Mouse (Mus musculus): ENCODE measurements around the gene Gch1. TPM values are rescaled to one million over a fixed set of nuclear protein-coding genes. Genes with fewer than 3 reads are reported as not detected.

Gch1 gene
- polyA plus RNA-seq, 1 experiment from 2014 or later, result 12.4 TPM

- Histone ChIP-seq H3K27ac (replicated peaks) (no peak overlapping the region), H3K9ac (ENCODE audit: low read length) (no peak overlapping the region), H3K36me3 (ENCODE audit: control insufficient read depth, insufficient read depth, low read length) (no peaks in the 10 kb centered on the region), H3K4me1 (replicated peaks; ENCODE audit: control insufficient read depth, insufficient read depth) (no peaks in the 10 kb centered on the region), H3K4me2 (replicated peaks; ENCODE audit: low read depth) (no peak overlapping the region), H3K9me3 (ENCODE audit: control insufficient read depth, low read length) (no peaks in the 10 kb centered on the region), H3K4me3 (ENCODE audit: low read depth, low read length) (no peak overlapping the region), H3K27me3 (ENCODE audit: control insufficient read depth, insufficient read depth, low read length) (no peaks in the 10 kb centered on the region)
- no peak for ATAC-seq (ENCODE audit: low FRiP score, low TSS enrichment)
- WGBS, result 35% methylated on average over 4 of the region's 4 CpGs
- no peak for TF ChIP-seq EP300 (optimal IDR thresholded peaks at IDR 0.05)
- TF ChIP-seq CTCF (IDR thresholded peaks at IDR 0.05; ENCODE audit: low read depth), result no peak; the same call in 1 of the 2 replicates
- DNase-seq (ENCODE audit: low spot score), result no peak
Observed at GRCm38 (mm10) chr14:47194096-47194495, 4.9 kb upstream of the Gch1 start.

- DNase-seq (ENCODE audit: low spot score) (no peak), ATAC-seq (ENCODE audit: low FRiP score, low TSS enrichment) (no peak)
- Histone ChIP-seq H3K4me1 (replicated peaks; ENCODE audit: control insufficient read depth, insufficient read depth) (no peaks in the 10 kb centered on the region), H3K9me3 (ENCODE audit: control insufficient read depth, low read length) (no peaks in the 10 kb centered on the region), H3K4me2 (replicated peaks; ENCODE audit: low read depth) (no peak overlapping the region), H3K27ac (replicated peaks) (no peak overlapping the region), H3K27me3 (ENCODE audit: control insufficient read depth, insufficient read depth, low read length) (no peaks in the 10 kb centered on the region), H3K36me3 (ENCODE audit: control insufficient read depth, insufficient read depth, low read length) (no peaks in the 10 kb centered on the region), H3K4me3 (ENCODE audit: low read depth, low read length) (no peak overlapping the region), H3K9ac (ENCODE audit: low read length) (no peak overlapping the region)
- no peak for TF ChIP-seq CTCF (IDR thresholded peaks at IDR 0.05; ENCODE audit: low read depth)
- no peak for TF ChIP-seq EP300 (optimal IDR thresholded peaks at IDR 0.05)
- WGBS, result 62% methylated on average over 6 of the region's 6 CpGs
Observed at GRCm38 (mm10) chr14:47193506-47193905, 4.3 kb upstream of the Gch1 start.

GRCm38 (mm10) chr14:47191861-47192260 is 2.6 kb upstream of the Gch1 start:
- Histone ChIP-seq H3K9ac (ENCODE audit: low read length) (no peak overlapping the region), H3K4me3 (ENCODE audit: low read depth, low read length) (no peak overlapping the region), H3K4me1 (replicated peaks; ENCODE audit: control insufficient read depth, insufficient read depth) (no peaks in the 10 kb centered on the region), H3K27ac (replicated peaks) (no peak overlapping the region), H3K36me3 (ENCODE audit: control insufficient read depth, insufficient read depth, low read length) (no peaks in the 10 kb centered on the region), H3K27me3 (ENCODE audit: control insufficient read depth, insufficient read depth, low read length) (no peaks in the 10 kb centered on the region), H3K4me2 (replicated peaks; ENCODE audit: low read depth) (no peak overlapping the region), H3K9me3 (ENCODE audit: control insufficient read depth, low read length) (no peaks in the 10 kb centered on the region)
- TF ChIP-seq EP300 (optimal IDR thresholded peaks at IDR 0.05) (no peak), CTCF (IDR thresholded peaks at IDR 0.05; ENCODE audit: low read depth) (no peak)
- ATAC-seq (ENCODE audit: low FRiP score, low TSS enrichment), result no peak
- no peak for DNase-seq (ENCODE audit: low spot score)
- 48% methylated on average over 5 of the region's 5 CpGs for WGBS

DNA sequence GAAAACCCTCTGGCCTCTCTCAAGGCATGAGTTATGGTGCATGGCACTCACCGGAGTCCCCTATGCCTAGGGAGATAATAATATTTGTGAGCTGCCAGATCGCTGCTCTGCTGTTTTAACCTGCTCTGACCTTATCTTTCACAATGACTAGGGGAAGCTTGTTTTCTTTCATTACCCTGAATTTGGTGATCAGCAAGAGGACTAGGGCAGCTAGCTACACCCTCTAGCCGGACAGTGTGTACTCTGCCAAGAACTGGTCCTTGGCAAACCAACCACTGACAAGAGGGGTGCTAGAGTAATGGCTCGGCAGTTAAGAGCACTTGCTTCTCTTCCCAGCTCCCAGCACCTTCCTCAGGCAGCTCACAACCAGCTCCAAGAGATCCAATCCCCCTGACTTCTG is 1.4 kb upstream of the Gch1 start:
- DNase-seq (ENCODE audit: low spot score), result no peak
- Histone ChIP-seq H3K9ac (ENCODE audit: low read length) (no peak overlapping the region), H3K9me3 (ENCODE audit: control insufficient read depth, low read length) (no peaks in the 10 kb centered on the region), H3K27ac (replicated peaks) (no peak overlapping the region), H3K27me3 (ENCODE audit: control insufficient read depth, insufficient read depth, low read length) (no peaks in the 10 kb centered on the region), H3K4me2 (replicated peaks; ENCODE audit: low read depth) (no peak overlapping the region), H3K4me1 (replicated peaks; ENCODE audit: control insufficient read depth, insufficient read depth) (no peaks in the 10 kb centered on the region), H3K36me3 (ENCODE audit: control insufficient read depth, insufficient read depth, low read length) (no peaks in the 10 kb centered on the region), H3K4me3 (ENCODE audit: low read depth, low read length) (no peak overlapping the region)
- ATAC-seq (ENCODE audit: low FRiP score, low TSS enrichment), result no peak
- TF ChIP-seq CTCF (IDR thresholded peaks at IDR 0.05; ENCODE audit: low read depth) (no peak), EP300 (optimal IDR thresholded peaks at IDR 0.05) (no peak)
- WGBS, result 57% methylated on average over 4 of the region's 4 CpGs

DNA sequence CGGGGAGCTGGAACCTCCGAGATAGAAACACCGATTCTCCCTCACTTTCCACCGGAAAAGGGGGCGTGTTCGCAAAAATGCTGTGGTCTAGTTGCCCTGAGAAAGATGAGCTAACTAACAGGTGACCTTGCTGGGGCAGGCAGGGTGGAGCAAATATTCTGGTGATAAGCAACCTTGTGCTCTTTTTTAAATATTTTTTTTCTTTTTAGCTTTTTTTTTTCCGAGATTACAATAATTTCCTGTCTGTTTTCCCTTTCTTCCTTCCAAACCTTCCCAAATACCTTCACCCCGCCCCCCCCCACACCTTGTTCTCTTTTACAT is 382 bp upstream of the Gch1 start:
- H3K27ac ChIP-seq (replicated peaks), result no peak overlapping the region
- H3K4me2 ChIP-seq (replicated peaks; ENCODE audit: low read depth), result peak overlapping the region; percentile 98
- no peaks in the 10 kb centered on the region for H3K36me3 ChIP-seq (ENCODE audit: control insufficient read depth, insufficient read depth, low read length)
- peak overlapping the region; percentile 63 for H3K4me3 ChIP-seq (ENCODE audit: low read depth, low read length)
- peak overlapping the region; percentile 72 for H3K9ac ChIP-seq (ENCODE audit: low read length)
- no peaks in the 10 kb centered on the region for H3K27me3 ChIP-seq (ENCODE audit: control insufficient read depth, insufficient read depth, low read length)
- 13% methylated on average over 8 of the region's 8 CpGs for WGBS
- TF ChIP-seq EP300 (optimal IDR thresholded peaks at IDR 0.05), result no peak
- no peak for TF ChIP-seq CTCF (IDR thresholded peaks at IDR 0.05; ENCODE audit: low read depth)
- no peaks in the 10 kb centered on the region for H3K4me1 ChIP-seq (replicated peaks; ENCODE audit: control insufficient read depth, insufficient read depth)
- DNase-seq (ENCODE audit: low spot score) (no peak), ATAC-seq (ENCODE audit: low FRiP score, low TSS enrichment) (no peak)
- H3K9me3 ChIP-seq (ENCODE audit: control insufficient read depth, low read length), result no peaks in the 10 kb centered on the region

DNA sequence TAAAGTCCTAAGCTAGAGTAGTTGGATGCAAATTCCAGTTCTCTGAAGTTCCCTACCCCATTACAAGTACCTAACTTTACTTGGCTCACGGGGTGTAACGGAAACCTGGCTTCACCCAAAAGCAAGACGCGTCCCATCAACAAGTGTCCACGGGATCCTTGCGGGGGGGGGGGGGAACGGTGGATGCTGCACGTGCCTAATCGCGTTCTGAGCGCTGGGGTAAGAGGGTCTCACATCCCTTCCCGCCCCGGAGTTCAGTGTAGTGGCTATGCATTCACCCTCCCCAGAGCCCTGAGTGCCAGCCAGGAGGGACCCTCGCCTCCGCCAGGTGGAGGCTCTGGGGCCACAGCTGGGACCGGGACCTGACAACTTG is 752 bp downstream of the Gch1 start:
- peak overlapping the region; percentile 50; the same call in 1 of the 2 replicates for H3K27ac ChIP-seq (replicated peaks)
- H3K9ac ChIP-seq (ENCODE audit: low read length), result peak overlapping the region; percentile 72
- no peaks in the 10 kb centered on the region for H3K27me3 ChIP-seq (ENCODE audit: control insufficient read depth, insufficient read depth, low read length)
- H3K4me3 ChIP-seq (ENCODE audit: low read depth, low read length), result peak overlapping the region; percentile 63
- DNase-seq (ENCODE audit: low spot score) (no peak), ATAC-seq (ENCODE audit: low FRiP score, low TSS enrichment) (no peak)
- H3K36me3 ChIP-seq (ENCODE audit: control insufficient read depth, insufficient read depth, low read length), result no peaks in the 10 kb centered on the region
- no peaks in the 10 kb centered on the region for H3K9me3 ChIP-seq (ENCODE audit: control insufficient read depth, low read length)
- peak overlapping the region; percentile 98 for H3K4me2 ChIP-seq (replicated peaks; ENCODE audit: low read depth)
- TF ChIP-seq EP300 (optimal IDR thresholded peaks at IDR 0.05), result no peak
- no peak for TF ChIP-seq CTCF (IDR thresholded peaks at IDR 0.05; ENCODE audit: low read depth)
- no peaks in the 10 kb centered on the region for H3K4me1 ChIP-seq (replicated peaks; ENCODE audit: control insufficient read depth, insufficient read depth)
- WGBS, result 2% methylated on average over 15 of the region's 16 CpGs
